Mouse (Mus musculus): ENCODE results near the gene Asic1. TPM values are rescaled to one million over a fixed set of nuclear protein-coding genes. Genes with fewer than 3 reads are reported as not detected.

Asic1 gene
- polyA plus RNA-seq, 1 experiment from 2014 or later: 63.6 TPM

Other genes with a start within 250 kb of the Asic1 start
- gene Nckap5l, start 212.6 kb upstream of the Asic1 start, polyA plus RNA-seq (2015; fragmentation: Nextera tagmentation; extraction: Ambion mirVana): 14.7 and 17.1 TPM in 2 replicates
- gene Bcdin3d, start 195.6 kb upstream of the Asic1 start, polyA plus RNA-seq (2015; fragmentation: Nextera tagmentation; extraction: Ambion mirVana): 16.4 and 17.7 TPM in 2 replicates
- gene Faim2, start 142.2 kb upstream of the Asic1 start, polyA plus RNA-seq (2015; fragmentation: Nextera tagmentation; extraction: Ambion mirVana): 42.2 and 48.7 TPM in 2 replicates
- gene Aqp2, start 91.3 kb upstream of the Asic1 start, polyA plus RNA-seq (2015; fragmentation: Nextera tagmentation; extraction: Ambion mirVana): not detected in 2 replicates
- gene Aqp5, start 79.6 kb upstream of the Asic1 start, polyA plus RNA-seq (2015; fragmentation: Nextera tagmentation; extraction: Ambion mirVana): 1.3 and 2.4 TPM in 2 replicates
- 0.78 and 1.00 TPM in 2 replicates for gene Aqp6, start 69.0 kb upstream of the Asic1 start, polyA plus RNA-seq (2015; fragmentation: Nextera tagmentation; extraction: Ambion mirVana)
- gene Racgap1, start 18.7 kb upstream of the Asic1 start, polyA plus RNA-seq (2015; fragmentation: Nextera tagmentation; extraction: Ambion mirVana): 63.3 and 67.1 TPM in 2 replicates
- gene Smarcd1, start 31.8 kb downstream of the Asic1 start, polyA plus RNA-seq (2015; fragmentation: Nextera tagmentation; extraction: Ambion mirVana): 89.1 and 96.4 TPM in 2 replicates
- gene Gm17349, start 35.1 kb downstream of the Asic1 start, polyA plus RNA-seq (2015; fragmentation: Nextera tagmentation; extraction: Ambion mirVana): not detected in 2 replicates
- gene Gpd1, start 47.1 kb downstream of the Asic1 start, polyA plus RNA-seq (2015; fragmentation: Nextera tagmentation; extraction: Ambion mirVana): 3.6 and 4.7 TPM in 2 replicates
- 171 and 178 TPM in 2 replicates for gene Cox14, start 55.2 kb downstream of the Asic1 start, polyA plus RNA-seq (2015; fragmentation: Nextera tagmentation; extraction: Ambion mirVana)
- gene Cers5, start 102.5 kb downstream of the Asic1 start, polyA plus RNA-seq (2015; fragmentation: Nextera tagmentation; extraction: Ambion mirVana): 85.8 and 89.9 TPM in 2 replicates
- 13.3 and 13.5 TPM in 2 replicates for gene Lima1, start 205.1 kb downstream of the Asic1 start, polyA plus RNA-seq (2015; fragmentation: Nextera tagmentation; extraction: Ambion mirVana)